Mouse (Mus musculus): Measurements from ENCODE around the gene B3gat3.

B3gat3 gene

DNA sequence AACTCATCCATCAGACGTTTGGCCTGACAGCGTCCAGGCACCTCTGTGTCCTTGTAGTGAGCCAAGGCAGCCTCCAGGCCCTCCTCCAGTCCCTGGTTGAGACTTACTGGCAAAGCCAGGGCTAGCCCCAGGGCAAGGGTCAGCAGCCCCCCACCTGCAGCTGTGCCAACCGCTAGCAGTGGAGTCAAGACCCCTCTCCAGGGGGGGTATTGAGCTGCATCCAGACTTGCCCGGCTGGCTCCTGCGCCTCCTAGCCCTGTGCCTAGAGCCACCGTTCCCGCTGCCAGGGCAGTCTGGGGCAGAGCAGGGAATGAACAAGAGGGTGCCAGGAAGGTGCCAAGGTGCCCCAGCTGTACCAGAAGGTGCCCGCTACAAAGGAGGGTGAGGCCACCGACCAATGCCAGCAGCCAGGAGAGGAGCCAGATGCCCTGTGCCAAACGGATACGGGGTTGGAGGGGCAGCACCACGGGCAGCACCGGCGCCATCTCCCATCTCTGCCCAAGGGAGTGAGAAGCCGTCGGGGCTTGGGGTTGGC is 8.6 kb downstream of the B3gat3 start:
- no peak for TF ChIP-seq GATA4 (IDR thresholded peaks at IDR 0.05; ENCODE audit: insufficient replicate concordance, low read length)

DNA sequence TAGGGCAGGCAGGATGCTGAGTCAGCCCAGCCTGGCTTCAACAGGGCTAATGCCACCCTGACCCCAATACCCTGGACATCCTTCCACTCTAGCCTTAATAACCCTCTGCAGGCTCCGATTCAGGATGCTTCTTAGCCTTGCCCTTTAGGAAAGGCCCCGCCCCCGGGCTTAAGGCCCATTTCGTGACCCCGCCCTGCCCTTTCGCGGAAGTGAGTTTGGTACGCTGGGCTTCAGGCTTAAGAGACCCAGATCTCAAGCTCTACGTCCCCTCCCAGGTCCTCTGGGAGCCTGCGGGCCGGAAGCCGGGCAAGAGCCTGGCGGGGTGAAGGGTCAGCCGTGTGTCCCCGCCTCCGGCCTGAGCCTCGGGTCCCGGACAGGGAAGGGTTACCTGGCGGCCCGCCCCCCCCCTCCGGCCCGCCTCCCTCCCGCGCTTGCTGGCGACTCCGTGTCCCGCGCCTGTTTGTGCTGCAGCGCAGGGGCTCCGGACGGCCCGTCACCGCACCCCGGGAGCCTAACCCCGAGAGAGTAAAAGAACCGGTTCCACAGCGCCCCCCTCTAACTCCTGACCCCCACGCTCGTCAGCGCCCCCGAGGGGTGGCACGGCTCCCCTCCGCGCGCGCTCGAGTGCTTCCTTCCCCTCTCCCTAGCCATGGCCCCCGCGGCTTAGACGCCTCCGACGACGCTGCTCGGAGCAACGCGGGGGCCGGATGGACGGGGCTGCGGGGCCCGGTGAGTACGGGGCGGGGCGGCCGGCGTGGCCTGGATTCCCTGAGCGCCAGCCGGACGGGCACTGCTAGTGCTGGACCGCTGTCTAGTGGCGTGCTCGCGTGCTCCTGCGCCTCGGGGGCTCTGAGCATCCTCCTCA is 9.3 kb downstream of the B3gat3 start, which contains the start of the genes Rom1 and Eml3:
Gene Rom1 (minus strand): TSS at position 133 of the 865 bp plus-strand sequence.
Gene Eml3 (plus strand): TSS at position 329 of the 865 bp plus-strand sequence.
- peak; percentile 55; the same call in 1 of the 2 replicates for TF ChIP-seq GATA4 (IDR thresholded peaks at IDR 0.05; ENCODE audit: insufficient replicate concordance, low read length)

DNA sequence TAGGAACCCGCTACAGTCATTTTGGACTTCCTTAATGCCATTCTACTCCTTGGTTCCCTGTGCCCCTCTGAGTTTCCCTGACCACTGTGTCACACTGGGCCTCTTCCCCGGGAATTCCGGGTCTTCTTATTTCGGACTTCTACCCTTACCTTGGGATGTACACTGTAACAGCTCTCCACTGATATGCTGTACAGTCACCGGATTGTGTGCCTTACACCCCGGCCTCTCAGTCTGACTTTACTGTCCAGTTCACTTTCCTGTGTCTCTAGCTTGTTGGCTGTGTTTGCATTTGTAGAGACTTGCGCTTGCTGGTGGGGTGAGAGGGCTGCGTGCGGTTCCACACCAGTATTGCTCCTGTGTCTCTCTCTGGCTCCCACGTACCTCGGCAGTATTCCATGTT is 9.9 kb downstream of the B3gat3 start:
- no peak for TF ChIP-seq GATA4 (IDR thresholded peaks at IDR 0.05; ENCODE audit: insufficient replicate concordance, low read length)

DNA sequence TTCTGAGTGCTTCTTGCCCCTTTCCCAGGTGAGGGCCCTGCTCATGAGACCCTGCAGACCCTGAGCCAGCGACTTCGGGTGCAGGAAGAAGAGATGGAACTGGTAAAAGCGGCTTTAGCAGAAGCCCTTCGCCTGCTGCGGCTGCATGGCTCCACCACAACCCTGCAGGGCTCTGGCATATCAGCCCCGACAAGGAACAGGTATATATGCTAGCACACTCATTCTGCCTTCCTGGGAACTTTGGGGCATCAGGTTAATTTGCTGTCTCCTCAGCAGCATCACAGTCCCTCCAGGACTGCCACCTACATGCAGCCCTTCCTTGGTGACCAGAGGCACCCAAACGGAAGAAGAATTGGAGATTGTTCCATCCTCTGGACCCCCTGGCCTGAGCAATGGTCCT is 10.6 kb downstream of the B3gat3 start:
- TF ChIP-seq GATA4 (IDR thresholded peaks at IDR 0.05; ENCODE audit: insufficient replicate concordance, low read length), result no peak

DNA sequence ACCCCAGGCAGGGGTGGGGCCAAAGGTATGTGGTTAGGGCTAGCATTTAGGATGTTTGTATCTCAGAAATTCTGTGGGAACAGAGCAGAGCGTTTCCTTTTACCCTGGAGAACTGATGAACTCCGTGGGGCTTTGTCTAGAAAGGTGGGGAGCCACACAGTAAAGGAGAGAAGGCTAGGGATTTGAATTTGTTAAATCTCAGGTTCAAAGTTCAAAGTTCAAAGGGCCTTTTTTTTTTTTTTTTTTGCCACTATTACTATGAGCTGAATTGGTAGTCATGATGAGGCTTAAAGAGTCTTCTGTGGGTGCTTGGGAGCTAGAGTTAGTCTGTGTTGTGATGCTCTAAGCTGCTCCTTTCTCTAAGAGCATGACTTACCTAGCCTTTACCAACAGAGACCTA is 16.6 kb downstream of the B3gat3 start:
- no peak for TF ChIP-seq GATA4 (IDR thresholded peaks at IDR 0.05; ENCODE audit: insufficient replicate concordance, low read length)

DNA sequence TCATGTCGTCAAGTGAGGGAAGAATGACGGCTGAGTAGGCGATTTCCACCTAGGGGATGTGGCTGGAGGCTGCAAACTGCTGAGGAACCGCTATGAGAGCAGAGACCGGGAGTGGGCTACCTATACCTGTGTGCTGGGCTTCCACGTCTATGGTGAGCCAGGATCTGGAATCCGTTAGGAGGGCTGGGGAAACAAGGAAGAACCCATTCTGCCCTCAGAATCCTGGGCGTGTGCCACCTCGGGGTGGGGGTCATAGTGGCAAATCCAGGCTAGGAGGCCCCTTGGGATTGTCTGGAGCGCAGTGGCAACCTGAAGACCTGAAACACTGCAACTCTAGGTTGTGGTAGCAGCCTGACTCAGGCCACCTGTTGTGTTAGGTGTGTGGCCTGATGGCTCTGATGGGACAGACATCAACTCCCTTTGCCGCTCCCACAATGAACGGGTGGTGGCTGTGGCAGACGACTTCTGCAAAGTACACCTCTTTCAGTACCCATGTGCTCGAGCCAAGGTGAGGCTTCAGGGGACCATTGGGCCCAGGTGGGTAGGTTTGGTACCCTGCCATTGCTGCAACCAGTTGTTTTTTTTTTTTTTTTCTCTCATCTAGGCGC is 20.5 kb downstream of the B3gat3 start:
- no peak for TF ChIP-seq GATA4 (IDR thresholded peaks at IDR 0.05; ENCODE audit: insufficient replicate concordance, low read length)

DNA sequence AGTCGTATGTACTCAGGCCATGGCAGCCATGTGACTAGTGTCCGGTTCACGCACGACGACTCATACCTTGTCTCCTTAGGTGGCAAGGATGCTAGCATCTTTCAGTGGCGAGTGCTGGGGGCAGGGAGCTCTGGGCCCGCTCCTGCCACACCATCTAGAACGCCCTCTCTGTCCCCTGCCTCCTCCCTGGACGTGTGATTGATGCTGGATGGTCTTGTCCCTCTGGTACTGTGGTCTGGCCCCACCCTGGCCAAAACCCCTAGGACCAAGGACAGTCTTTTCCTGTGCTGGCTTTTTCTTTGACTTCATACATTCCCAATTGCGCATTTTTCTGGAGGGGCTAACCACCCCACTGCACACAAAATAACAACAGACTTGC is 21.0 kb downstream of the B3gat3 start:
- no peak for TF ChIP-seq GATA4 (IDR thresholded peaks at IDR 0.05; ENCODE audit: insufficient replicate concordance, low read length)

DNA sequence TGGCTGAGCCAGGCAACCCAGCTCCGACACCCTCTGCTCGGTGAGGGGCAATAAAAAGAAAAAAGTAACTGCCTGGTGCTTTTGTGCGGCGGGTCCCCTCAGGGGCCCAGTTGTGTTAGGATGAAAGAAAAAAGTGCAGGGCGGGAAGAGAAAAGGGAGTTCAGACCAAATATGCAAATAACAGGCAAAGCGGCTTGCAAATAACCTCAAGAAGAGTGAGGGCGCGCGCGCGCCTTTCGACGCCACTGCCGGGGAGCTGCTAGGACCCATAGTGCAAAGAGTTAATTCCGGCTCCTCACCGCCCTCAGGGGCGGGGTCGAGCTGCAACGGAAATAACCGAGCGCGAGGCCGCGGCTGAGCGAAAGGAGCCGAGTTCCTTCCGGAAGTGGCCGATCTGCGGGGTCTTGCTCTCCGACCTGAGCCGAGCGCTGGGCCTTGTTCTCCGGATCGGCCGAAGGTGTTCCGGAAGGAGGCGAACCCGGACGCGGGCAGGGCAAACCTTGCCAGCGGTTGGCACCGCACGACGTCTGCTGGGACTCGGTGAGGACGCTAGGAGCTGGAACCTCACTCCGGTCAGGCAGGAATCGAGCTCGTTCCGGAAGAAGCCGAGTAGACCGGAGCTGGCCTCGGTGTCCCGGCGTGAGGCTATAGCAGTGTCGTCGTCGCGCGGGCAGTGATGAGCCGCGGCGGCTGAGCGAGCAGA is 21.5 kb downstream of the B3gat3 start, which contains the start of gene Mta2:
Gene Mta2 (plus strand): TSS at position 361 of the 703 bp plus-strand sequence.
- peak; percentile 11; the same call in 1 of the 2 replicates for TF ChIP-seq GATA4 (IDR thresholded peaks at IDR 0.05; ENCODE audit: insufficient replicate concordance, low read length)

DNA sequence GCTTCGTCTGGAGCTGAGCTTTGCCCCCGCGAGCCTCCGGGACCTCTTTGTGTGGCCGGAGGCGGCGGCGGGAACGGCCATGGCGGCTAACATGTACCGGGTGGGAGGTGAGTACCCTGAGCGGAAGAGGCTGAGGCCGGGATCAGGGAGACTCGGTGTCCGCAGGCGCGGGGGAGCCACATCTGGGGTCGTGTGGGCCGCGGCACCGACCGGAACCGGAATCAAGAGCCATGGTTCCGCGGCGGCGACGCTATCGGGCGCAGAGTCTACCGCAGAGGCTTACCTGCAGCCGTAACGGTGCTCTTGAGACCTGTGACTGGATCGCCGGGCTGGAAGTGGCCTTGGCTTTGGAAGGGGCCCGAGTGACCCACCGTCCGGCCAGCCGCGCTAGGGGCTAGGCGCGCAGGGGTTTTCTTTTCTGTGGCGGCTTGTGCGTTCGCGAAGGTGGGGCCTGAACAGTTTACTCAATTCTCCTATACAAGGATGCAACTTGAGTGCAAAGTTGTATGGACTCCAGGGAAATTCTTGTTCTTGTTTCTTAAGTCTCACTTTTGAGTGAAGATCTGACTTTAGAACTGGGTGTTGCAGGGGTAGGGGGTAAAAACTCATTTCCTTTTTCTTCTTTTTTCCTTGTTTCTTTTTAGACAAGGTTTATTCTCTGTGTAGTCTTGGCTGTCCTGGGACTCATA is 22.2 kb downstream of the B3gat3 start:
- TF ChIP-seq GATA4 (IDR thresholded peaks at IDR 0.05; ENCODE audit: insufficient replicate concordance, low read length), result no peak

DNA sequence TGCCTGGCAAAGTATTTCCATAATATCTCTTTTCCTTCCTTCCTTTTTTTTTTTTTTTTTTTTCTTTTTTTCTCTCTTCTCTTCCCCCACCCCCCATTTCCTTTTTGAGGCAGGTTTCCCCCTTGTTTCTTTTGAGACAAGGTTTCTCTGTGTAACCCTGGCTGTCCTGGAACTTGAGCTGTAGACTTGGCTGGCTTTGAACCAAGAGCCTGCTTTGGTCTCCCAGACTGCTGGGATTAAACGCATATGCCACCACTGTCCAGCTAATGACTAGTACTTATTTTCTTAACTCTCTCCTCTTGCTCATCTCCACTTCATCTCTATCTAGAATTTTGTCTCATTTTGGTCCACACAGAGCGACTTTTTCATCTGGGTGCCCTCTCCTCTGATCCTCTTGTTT is 22.9 kb downstream of the B3gat3 start:
- TF ChIP-seq GATA4 (IDR thresholded peaks at IDR 0.05; ENCODE audit: insufficient replicate concordance, low read length), result no peak

DNA sequence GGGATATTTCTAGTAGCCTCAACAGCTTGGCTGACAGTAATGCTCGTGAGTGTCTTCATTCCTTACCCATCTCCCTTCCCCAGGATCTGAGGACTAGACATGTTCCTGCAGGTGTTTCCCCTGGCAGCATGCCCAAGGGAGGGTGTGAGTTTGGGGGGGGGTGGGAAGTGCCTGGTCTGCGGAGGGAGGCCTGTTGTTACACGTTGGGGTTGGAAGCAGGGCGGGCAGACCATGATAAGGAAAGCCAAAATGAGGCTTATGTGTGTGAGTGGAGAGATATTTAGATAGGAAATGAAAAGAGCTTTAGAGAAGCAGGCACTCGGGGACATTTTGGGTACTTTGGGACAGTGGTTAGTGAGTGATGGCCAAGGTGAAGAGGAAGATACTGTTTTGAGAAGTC is 23.9 kb downstream of the B3gat3 start:
- TF ChIP-seq GATA4 (IDR thresholded peaks at IDR 0.05; ENCODE audit: insufficient replicate concordance, low read length), result no peak

DNA sequence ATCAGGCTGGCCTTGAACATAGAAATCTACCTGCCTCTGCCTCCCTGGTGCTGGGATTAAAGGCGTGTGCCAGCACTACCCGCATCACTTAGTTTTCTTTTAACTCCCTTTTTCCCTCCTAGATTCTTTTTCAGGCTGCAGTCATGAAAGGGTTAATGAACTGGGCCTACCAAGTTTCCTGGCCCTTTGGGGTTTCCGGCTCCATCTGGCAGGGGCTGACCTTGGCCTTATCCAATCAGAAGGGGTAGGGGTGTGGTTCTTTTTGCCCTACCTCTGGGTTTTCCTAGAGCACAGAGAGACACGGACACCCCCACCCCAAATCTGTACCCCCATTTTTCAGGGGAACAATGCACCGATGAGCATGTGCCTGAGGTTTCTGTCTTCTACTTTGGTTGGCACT is 24.6 kb downstream of the B3gat3 start:
- TF ChIP-seq GATA4 (IDR thresholded peaks at IDR 0.05; ENCODE audit: insufficient replicate concordance, low read length), result no peak

DNA sequence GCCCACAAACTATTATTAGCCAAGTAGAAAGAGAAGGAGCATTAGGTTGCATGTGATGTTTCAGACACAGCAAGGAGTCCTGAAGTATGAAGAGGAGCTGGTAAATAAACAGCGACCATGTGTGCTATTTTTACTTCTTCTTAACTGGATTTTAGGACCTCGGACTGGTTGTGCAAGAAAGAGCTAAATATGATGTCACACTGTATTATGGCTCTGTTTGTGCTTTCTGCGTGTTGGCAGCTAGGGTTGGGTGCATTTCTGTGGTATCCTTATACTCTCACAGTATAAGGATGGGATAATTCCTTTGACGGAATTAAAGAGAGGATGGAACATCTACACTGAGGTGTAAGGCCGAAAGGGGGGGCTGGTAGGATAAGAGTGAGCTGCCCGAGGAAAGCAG is 25.1 kb downstream of the B3gat3 start:
- TF ChIP-seq GATA4 (IDR thresholded peaks at IDR 0.05; ENCODE audit: insufficient replicate concordance, low read length), result no peak

DNA sequence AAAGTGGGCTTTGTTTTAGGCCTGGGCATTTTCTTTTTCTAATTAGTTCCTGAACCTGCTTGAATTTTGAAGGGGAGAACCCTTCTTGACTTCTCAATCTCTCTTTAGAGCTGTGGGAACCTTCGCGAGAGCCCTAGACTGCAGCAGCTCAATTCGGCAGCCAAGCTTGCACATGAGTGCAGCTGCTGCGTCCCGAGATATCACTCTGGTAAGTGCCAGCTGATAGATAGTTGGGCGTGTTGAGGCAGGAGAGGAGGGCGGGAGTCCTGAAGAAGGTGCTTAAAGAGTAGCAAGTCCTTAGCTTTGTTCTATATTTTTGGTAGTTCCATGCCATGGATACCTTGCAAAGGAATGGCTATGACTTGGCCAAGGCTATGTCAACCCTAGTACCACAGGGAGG is 26.8 kb downstream of the B3gat3 start:
- TF ChIP-seq GATA4 (IDR thresholded peaks at IDR 0.05; ENCODE audit: insufficient replicate concordance, low read length), result no peak

DNA sequence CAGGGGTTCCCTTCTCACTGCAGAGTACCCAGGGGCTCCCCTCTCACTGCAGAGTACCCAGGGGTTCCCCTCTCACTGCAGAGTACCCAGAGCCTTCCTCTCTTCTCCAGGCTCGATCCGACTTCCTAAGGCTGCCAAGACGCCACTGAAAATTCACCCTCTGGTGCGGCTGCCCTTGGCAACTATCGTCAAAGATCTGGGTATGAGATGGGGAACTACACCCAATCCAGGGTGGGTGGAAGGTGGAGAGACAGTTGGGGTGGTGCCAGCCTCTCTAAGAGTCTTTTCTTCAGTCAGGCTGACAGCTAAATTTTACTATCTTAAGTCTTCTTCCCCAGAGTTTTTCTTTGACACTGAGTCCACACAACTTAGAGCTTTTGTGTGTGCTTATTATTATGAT is 30.0 kb downstream of the B3gat3 start:
- no peak for TF ChIP-seq GATA4 (IDR thresholded peaks at IDR 0.05; ENCODE audit: insufficient replicate concordance, low read length)

All from liver, adult (tissue).